Mouse (Mus musculus) limb, embryonic 10.5 days (tissue): ENCODE measurements around the gene Txnrd1. TPM values are rescaled to one million over a fixed set of nuclear protein-coding genes. Genes with fewer than 3 reads are reported as not detected.
A peak's percentile ranks its signal among the peaks of the same experiment; 100 is the strongest.

Experiments
- DNase-seq: peaks from one replicate; pipeline ENCODE4 v3.0.0-alpha.2; 2017; ENCODE audit warnings: low spot score
- H3K27ac ChIP-seq: fragments of 300-500 bp; sonication (generic); 2 replicates; pipeline ENCODE4 v1.5.1; 2016; ENCODE audit warnings: mild to moderate bottlenecking
- H3K27me3 ChIP-seq: fragments of 300-500 bp; sonication (generic); 2 replicates; pipeline ENCODE4 v1.6.1; 2016; ENCODE audit warnings: low read depth, mild to moderate bottlenecking; ENCODE audit not compliant: poor library complexity, severe bottlenecking
- H3K36me3 ChIP-seq: fragments of 300-500 bp; sonication (generic); 2 replicates; pipeline ENCODE4 v1.6.1; 2016; ENCODE audit warnings: mild to moderate bottlenecking, moderate library complexity
- H3K4me1 ChIP-seq: fragments of 300-500 bp; sonication (generic); 2 replicates; pipeline ENCODE4 v1.6.1; 2016
- H3K4me3 ChIP-seq: fragments of 300-500 bp; sonication (generic); 2 replicates; pipeline ENCODE4 v1.5.1; 2016; ENCODE audit warnings: mild to moderate bottlenecking, moderate library complexity
- H3K9me3 ChIP-seq: fragments of 300-500 bp; sonication (generic); replicated peaks from 2 replicates; pipeline ENCODE4 v1.6.1; 2016; ENCODE audit warnings: mild to moderate bottlenecking
- WGBS: fragments of 180-500 bp; shearing (Covaris S2); methylation state at CpG from one replicate; pipeline ENCODE4 v1.1.7; 2016; 5-methylcytosine and 5-hydroxymethylcytosine counted together
- polyA plus RNA-seq: library from polyadenylated mRNA; unstranded; fragments of >200 nt; fragmentation: Nextera tagmentation; extraction: Ambion mirVana; gene quantifications from 2 replicates; pipeline ENCODE4 v1.2.1, GENCODE M21; 2016

Gene Txnrd1
- polyA plus RNA-seq, 1 experiment from 2014 or later = 168 TPM

DNA sequence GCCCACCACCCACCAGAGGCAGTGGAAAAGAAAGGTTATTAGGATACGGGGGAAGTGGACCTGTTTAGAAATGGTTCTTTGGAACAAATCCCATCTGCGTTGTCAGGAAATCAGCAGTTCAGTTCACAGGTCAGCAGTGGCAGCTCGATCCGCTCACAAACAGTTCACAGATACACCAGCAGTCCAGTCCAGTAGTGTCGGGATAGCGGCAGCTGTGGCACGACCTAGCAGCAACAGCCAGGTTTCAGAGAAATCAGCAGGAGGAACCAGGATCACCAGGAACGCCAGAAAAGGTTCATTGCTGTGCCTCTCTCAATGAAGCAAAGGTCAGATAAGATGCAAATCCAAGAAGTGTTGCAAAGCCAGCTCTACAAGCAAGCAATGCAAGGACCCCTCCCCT is 27.3 kb upstream of the Txnrd1 start:
- no peak for DNase-seq

DNA sequence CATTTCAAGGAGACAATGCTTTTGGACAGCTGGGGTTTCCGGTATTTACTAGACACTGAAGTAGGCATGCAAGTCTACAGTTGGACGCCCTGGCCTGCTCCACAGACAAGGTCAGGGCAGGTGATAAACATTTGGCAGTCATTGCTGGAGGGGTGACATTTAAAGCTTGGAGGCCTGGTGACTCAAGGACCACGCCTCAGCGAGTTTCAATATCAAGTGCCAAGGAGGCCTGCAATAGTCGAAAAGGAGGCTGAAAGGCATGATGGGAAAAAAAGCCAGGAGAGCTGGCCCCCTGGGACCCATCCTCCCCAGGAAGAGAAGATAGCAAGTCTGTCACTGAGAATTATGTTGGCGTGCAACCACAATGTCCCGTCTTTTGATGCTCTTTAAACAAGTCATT is 26.5 kb upstream of the Txnrd1 start:
- Histone ChIP-seq H3K27me3 (no peaks in the 10 kb centered on the region), H3K36me3 (no peaks in the 10 kb centered on the region), H3K4me3 (no peak overlapping the region), H3K4me1 (0 out of 2 replicates have a peak, but pooled peaks cover 4% of the 10 kb centered on the region), H3K9me3 (no peaks in the 10 kb centered on the region), H3K27ac (no peak overlapping the region)
- 85% methylated on average over 7 of the region's 7 CpGs for WGBS
- no peak for DNase-seq

More for the DNA sequence above, 27.3 kb upstream of the Txnrd1 start:
- H3K4me3 ChIP-seq = no peak overlapping the region
- H3K9me3 ChIP-seq = no peaks in the 10 kb centered on the region
- H3K27ac ChIP-seq = no peak overlapping the region
- WGBS = 83% methylated on average over 8 of the region's 8 CpGs
- H3K27me3 ChIP-seq = no peaks in the 10 kb centered on the region
- H3K36me3 ChIP-seq = no peaks in the 10 kb centered on the region
- H3K4me1 ChIP-seq = no peaks in the 10 kb centered on the region

DNA sequence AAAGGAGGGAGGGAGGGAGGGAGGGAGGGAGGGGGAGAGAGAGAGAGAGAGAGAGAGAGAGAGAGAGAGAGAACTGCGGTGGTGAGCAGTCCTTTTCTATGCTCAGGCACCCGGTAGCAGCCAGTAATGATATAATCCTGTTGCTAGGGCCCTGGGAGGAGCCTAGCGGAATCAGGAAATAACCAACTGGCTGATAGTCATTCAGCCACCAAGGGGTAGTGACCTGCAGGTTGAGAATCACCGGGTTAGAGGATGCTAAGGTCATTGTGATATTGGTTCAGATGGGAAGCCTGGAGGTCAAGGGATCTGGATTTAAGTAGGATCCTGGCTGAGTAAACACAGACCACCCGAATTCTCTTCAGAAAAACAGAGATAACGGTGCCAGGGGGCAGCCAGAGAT is 25.6 kb upstream of the Txnrd1 start:
- 0 out of 2 replicates have a peak, but pooled peaks cover 4% of the 10 kb centered on the region for H3K4me1 ChIP-seq
- H3K27me3 ChIP-seq = no peaks in the 10 kb centered on the region
- no peaks in the 10 kb centered on the region for H3K9me3 ChIP-seq
- no peak for DNase-seq
- H3K36me3 ChIP-seq = no peaks in the 10 kb centered on the region
- H3K4me3 ChIP-seq = no peak overlapping the region
- no peak overlapping the region for H3K27ac ChIP-seq
- 52% methylated on average over 6 of the region's 6 CpGs for WGBS

DNA sequence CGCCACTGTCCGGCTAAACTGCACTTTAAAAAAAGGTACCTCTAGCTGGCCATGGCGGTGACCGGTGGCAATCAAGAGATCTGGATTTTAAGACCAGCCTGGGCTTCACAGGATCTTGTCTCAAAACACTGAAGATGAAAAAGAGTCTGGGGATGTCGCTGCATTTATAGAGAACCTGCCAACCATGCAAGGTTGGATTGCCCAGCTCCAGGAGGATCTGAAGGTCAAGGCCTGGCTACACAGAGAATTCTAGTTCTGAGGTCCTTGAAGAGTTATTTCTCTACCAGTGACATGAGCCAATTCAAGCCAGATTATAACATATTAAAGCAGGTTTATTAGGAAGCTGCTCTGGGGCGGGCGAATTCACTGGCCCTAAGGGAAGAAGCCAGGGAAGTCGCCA is 24.9 kb upstream of the Txnrd1 start:
- Histone ChIP-seq H3K9me3 (no peaks in the 10 kb centered on the region), H3K27me3 (no peaks in the 10 kb centered on the region), H3K4me1 (peaks cover 7% of the 10 kb centered on the region), H3K27ac (no peak overlapping the region), H3K4me3 (no peak overlapping the region), H3K36me3 (no peaks in the 10 kb centered on the region)
- WGBS = 89% methylated on average over 8 of the region's 8 CpGs
- DNase-seq = no peak

DNA sequence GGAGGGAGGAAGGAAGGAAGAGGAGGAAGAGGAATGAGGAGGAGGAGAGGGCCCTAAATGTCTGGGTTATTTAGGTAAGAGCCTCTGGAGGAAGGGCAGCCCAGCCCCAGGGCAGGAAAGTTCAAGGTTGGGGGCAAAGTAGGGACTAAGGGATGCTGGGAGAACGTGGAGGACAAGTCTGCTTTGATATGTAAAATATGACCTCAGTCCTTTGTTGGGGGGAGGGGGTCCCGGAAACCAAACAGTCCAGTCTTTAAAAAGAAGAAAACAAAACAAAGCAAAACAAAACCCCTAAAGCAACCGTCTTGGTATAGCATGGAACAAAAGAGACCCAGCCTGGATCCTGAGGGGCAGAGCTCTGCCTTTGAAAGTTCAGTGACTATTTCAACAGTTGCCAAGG is 24.4 kb upstream of the Txnrd1 start:
- no peak overlapping the region for H3K4me3 ChIP-seq
- H3K9me3 ChIP-seq = no peaks in the 10 kb centered on the region
- H3K4me1 ChIP-seq = peaks cover 11% of the 10 kb centered on the region
- no peaks in the 10 kb centered on the region for H3K36me3 ChIP-seq
- 31% methylated on average over 3 of the region's 3 CpGs for WGBS
- H3K27me3 ChIP-seq = no peaks in the 10 kb centered on the region
- H3K27ac ChIP-seq = no peak overlapping the region
- DNase-seq = no peak

DNA sequence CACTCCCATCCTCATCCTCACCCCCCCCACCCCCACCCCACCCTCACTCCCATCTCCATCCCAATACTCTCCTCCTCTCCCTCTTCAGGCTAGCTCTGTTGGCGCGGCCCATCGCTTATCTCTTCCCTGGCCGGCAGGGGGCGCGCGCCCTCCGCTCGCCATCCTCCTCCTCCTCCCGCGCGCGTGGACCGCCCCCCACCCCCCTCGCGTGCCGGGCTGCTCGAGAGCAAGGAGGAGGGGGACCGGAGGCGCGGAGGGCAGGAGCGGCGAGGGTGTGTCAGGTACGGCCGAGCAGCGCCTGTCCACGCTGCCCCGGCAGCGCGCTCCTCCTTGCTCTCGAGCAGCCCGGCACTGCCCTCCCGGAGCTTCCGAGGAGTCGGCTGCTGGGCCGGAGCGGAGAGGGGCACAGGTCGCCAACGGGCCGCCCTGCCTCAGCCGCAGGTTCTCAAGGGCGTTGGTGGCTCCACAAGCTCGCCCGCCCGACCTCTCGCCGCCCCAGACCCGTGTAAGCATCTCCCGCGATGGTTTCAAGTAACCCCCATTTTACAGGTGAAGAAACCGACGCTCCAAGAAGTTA is 21.8 kb upstream of the Txnrd1 start:
- Histone ChIP-seq H3K4me1 (peaks cover 17% of the 10 kb centered on the region), H3K27ac (peak overlapping the region; percentile 82; the same call in 1 of the 2 replicates)

DNA sequence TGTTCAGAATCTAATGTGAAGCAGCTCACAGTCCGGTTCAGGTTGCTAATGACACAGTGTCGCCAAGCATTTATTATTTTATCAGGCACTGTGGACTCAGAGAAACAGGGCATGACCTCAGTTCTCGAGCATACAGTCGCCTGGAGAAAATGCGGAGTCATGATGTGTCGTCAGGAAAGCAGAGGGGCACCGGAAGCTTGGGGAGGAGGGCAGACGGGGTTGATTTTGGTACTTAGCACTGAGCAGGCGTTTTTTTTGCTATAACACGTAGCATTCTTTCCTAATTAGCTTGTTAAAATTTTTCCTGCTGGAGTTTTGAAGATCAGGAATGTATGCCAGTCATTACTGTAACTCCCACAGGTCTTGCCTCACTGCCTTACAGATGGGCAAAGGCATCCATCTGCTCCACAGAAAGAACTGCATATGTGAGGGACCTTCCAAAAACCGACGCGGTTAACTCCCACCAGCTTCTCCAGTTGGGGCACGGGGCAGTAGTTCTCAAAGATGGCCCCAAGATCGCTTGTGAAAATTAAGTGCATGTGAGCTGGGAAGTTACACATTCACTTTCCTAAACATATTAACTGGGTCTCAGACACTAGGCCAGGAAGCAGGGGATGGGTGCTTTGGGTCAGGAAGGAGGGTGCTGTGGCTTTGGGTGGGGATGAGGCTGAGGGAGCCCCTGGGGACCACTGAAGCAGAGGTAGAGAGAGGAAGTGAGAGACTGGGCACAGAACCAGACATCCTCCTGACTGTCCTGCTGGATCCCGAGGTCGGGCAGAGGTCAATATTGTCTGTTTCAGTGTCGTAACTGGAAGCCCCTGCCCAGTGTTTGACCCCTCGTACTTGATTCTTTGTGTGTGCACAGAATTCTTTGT is 19.4 kb upstream of the Txnrd1 start:
- no peaks in the 10 kb centered on the region for H3K36me3 ChIP-seq
- H3K4me1 ChIP-seq = peaks cover 17% of the 10 kb centered on the region
- H3K9me3 ChIP-seq = no peaks in the 10 kb centered on the region
- H3K27ac ChIP-seq = no peak overlapping the region
- peak; percentile 45 for DNase-seq
- H3K4me3 ChIP-seq = no peak overlapping the region
- WGBS = 48% methylated on average over 19 of the region's 19 CpGs
- H3K27me3 ChIP-seq = no peaks in the 10 kb centered on the region

More for the DNA sequence above, 21.8 kb upstream of the Txnrd1 start:
- 7% methylated on average over 46 of the region's 52 CpGs for WGBS
- H3K9me3 ChIP-seq = no peaks in the 10 kb centered on the region
- peak; percentile 92 for DNase-seq
- H3K4me3 ChIP-seq = peak overlapping the region; percentile 67
- H3K36me3 ChIP-seq = no peaks in the 10 kb centered on the region
- no peaks in the 10 kb centered on the region for H3K27me3 ChIP-seq

DNA sequence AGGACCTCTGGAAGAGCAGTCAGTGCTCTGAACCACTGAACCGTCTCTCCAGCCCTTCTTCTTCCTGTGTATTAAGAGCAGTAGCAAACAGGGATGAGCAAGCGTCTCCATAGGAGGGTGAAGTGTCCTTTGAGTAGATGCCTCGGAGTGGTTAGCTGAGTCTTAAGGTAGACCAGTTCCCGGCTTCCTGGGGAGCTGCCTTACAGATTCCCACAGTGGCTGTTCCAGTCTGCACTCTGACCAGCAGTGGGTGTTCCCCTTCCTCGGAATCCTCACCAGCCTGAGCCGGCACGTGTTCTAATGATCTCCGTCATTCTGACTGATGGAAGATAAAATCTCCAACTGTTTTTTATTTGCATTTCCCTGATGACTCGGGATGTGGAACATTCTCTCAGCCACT is 17.3 kb upstream of the Txnrd1 start:
- WGBS = 88% methylated on average over 9 of the region's 9 CpGs

DNA sequence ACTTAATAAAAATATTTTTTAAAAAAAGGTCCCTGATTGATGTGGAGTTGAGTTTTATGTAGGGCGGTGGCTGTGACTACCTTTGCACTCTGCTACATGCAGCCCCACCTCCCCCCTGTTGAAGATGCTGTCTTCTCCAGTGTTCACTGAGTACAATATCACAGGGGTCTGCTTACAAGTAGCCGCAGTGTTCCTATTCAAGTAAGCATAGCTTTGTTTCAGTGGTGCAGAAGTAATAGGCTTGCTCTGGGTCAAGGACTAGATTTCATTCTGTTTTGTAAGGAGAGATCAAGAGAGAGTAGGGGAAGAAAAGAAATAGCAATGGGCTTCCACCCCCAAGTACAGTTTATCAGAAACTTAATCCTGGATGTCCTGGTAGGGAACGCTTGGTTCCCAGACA is 16.2 kb upstream of the Txnrd1 start:
- Histone ChIP-seq H3K4me3 (no peak overlapping the region), H3K36me3 (no peaks in the 10 kb centered on the region), H3K9me3 (no peaks in the 10 kb centered on the region), H3K4me1 (peaks cover 13% of the 10 kb centered on the region), H3K27me3 (no peaks in the 10 kb centered on the region), H3K27ac (no peak overlapping the region)
- WGBS = 96% methylated on average over 3 of the region's 3 CpGs
- no peak for DNase-seq

More for the DNA sequence above, 17.3 kb upstream of the Txnrd1 start:
- H3K27ac ChIP-seq = no peak overlapping the region
- H3K27me3 ChIP-seq = no peaks in the 10 kb centered on the region
- no peaks in the 10 kb centered on the region for H3K9me3 ChIP-seq
- peaks cover 17% of the 10 kb centered on the region for H3K4me1 ChIP-seq
- H3K4me3 ChIP-seq = no peak overlapping the region
- DNase-seq = no peak
- no peaks in the 10 kb centered on the region for H3K36me3 ChIP-seq

DNA sequence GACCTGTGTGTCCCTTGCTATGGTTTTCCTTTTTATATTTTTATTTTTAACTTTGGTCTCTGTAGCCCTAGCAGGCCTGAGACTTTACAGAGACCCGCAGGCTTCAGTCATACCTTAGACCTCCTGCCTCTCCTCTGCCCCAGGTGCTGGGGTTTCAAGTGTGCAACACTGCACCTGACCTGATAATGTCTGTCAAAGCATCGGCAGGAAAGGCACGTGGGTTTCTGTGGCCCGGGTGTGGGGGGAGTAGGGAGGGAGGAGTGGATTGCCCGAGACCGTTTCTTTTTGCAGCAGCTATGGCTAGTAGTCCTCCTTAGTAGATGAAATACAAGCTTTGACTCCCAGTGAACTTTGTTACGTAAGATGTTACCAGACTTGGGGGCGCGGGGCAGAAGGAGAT is 15.8 kb upstream of the Txnrd1 start:
- no peaks in the 10 kb centered on the region for H3K9me3 ChIP-seq
- no peak for DNase-seq
- 84% methylated on average over 9 of the region's 9 CpGs for WGBS
- H3K4me3 ChIP-seq = no peak overlapping the region
- no peaks in the 10 kb centered on the region for H3K27me3 ChIP-seq
- no peaks in the 10 kb centered on the region for H3K36me3 ChIP-seq
- H3K4me1 ChIP-seq = peaks cover 15% of the 10 kb centered on the region
- no peak overlapping the region for H3K27ac ChIP-seq

DNA sequence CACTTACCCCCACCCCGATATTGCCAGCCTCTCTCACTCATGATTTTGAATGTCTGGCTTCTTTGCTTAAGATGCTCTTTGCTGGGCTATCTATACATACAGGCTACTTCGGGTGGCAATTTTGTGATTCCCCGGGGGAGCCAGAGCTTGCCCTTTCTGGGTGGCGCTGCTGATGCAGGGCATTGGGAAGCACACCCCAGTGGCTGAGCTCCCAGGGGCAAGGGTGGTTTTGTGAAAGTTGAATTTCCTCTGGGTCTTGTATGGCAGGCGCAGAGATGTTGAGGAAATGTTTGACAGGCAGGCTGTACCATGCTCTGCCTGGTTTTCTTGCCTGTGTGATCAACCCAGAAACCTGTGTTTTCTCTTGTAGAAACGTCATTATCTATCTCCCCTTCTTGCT is 15.1 kb upstream of the Txnrd1 start:
- Histone ChIP-seq H3K9me3 (no peaks in the 10 kb centered on the region), H3K27me3 (no peaks in the 10 kb centered on the region), H3K36me3 (no peaks in the 10 kb centered on the region), H3K4me3 (no peak overlapping the region), H3K27ac (no peak overlapping the region), H3K4me1 (peaks cover 22% of the 10 kb centered on the region)
- no peak for DNase-seq
- WGBS = 84% methylated on average over 6 of the region's 6 CpGs

DNA sequence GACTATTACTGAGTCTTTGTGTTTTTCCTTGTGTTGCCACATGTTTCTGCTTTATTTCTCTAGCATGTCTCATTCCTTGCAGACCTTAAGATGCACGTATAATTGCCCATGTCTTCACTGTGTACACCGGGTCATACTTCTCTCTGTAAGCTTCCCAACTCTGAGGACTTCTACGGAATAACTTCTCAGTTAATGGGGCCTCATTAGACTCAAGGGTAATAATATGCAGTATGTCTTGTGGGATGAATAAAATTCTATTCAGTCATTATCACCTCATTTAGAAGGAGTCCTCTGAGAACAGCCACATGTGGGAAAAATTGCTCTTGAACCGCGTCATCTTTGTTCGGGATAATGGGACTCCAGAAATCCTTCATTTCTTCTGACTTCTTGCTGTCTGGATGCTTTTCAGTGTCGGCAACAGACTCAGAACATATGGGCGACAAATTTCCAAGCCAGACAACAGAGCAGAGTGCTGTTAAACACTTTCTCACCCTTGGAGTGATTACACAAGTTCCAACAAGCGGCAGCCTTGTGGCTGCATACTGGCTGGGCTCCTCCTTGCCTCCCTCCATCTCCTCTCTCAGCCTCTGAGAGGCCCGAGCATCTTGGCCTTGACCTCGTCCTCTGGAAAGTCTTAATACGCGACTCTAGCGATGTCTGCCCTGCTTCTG is 10.5 kb upstream of the Txnrd1 start:
- WGBS = 71% methylated on average over 14 of the region's 14 CpGs
- H3K4me1 ChIP-seq = peaks cover 11% of the 10 kb centered on the region
- DNase-seq = no peak
- no peaks in the 10 kb centered on the region for H3K9me3 ChIP-seq
- H3K4me3 ChIP-seq = no peak overlapping the region
- H3K27me3 ChIP-seq = no peaks in the 10 kb centered on the region
- H3K36me3 ChIP-seq = no peaks in the 10 kb centered on the region
- 0 out of 2 replicates have a peak overlapping the region, but pooled peaks have one; percentile 5 for H3K27ac ChIP-seq

DNA sequence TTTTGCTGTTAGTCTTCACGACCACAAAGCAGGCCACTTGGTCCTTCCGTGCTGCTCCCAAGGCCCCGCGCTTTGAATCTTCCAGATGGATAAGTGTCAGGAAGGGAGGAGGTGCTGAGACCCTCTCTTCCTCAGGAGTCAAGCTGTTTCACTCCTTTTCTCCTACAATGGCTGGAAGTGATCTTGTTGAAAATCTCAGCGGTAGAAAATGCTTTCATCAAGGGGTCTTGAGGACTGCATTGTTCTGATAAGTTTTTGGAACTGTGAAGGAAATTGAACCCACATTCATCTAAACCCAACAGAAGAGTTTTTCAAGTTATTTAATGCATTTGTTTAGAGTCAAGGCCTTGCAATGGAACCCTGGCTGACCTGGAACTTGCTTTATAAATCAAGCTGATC is 10.0 kb upstream of the Txnrd1 start:
- no peaks in the 10 kb centered on the region for H3K36me3 ChIP-seq
- no peak for DNase-seq
- 54% methylated on average over 5 of the region's 5 CpGs for WGBS
- no peaks in the 10 kb centered on the region for H3K27me3 ChIP-seq
- 0 out of 2 replicates have a peak overlapping the region, but pooled peaks have one; percentile 5 for H3K27ac ChIP-seq
- H3K9me3 ChIP-seq = no peaks in the 10 kb centered on the region
- peaks cover 11% of the 10 kb centered on the region for H3K4me1 ChIP-seq
- no peak overlapping the region for H3K4me3 ChIP-seq
